Mouse (Mus musculus) thymus, adult 2 months (tissue): ENCODE measurements around the gene Gm10309. TPM values are rescaled to one million over a fixed set of nuclear protein-coding genes. Genes with fewer than 3 reads are reported as not detected.

Source experiments
- DNase-seq: peaks from one replicate; pipeline ENCODE4 v3.0.0; 2021
- H3K27ac ChIP-seq: fragments of 200-500 bp; 2 replicates; pipeline ENCODE4 v1.5.1; 2012; ENCODE audit warnings: low read length, control low read depth; ENCODE audit not compliant: control insufficient read depth, insufficient read depth
- H3K27me3 ChIP-seq: fragments of 200-500 bp; 2 replicates; pipeline ENCODE4 v1.6.1; 2012; ENCODE audit warnings: mild to moderate bottlenecking, low read length, moderate library complexity, mixed read lengths; ENCODE audit not compliant: control insufficient read depth, insufficient read depth
- H3K36me3 ChIP-seq: fragments of 200-500 bp; 2 replicates; pipeline ENCODE4 v1.6.1; 2012; ENCODE audit warnings: mild to moderate bottlenecking, low read length, moderate library complexity; ENCODE audit not compliant: control insufficient read depth, insufficient read depth
- H3K4me1 ChIP-seq: fragments of 200-500 bp; replicated peaks from 2 replicates; pipeline ENCODE4 v1.6.1; 2012; ENCODE audit warnings: low read length; ENCODE audit not compliant: control insufficient read depth, insufficient read depth
- H3K4me3 ChIP-seq: fragments of 200-500 bp; 2 replicates; pipeline ENCODE4 v1.5.1; 2012; ENCODE audit warnings: mild to moderate bottlenecking, low read length, control low read depth, moderate library complexity; ENCODE audit not compliant: control insufficient read depth, insufficient read depth
- CTCF ChIP-seq: fragments of 200-500 bp; IDR thresholded peaks from 2 replicates; pipeline ENCODE4 v1.5.1; 2012; ENCODE audit warnings: mild to moderate bottlenecking, control low read depth, low read length, moderate library complexity, borderline replicate concordance; ENCODE audit not compliant: control insufficient read depth, poor library complexity, insufficient read depth; ENCODE audit errors: extremely low read depth
- POLR2A ChIP-seq: fragments of 200-500 bp; IDR thresholded peaks from 2 replicates; pipeline ENCODE4 v1.6.1; 2012; ENCODE audit warnings: mild to moderate bottlenecking, low read length, control low read depth, moderate library complexity; ENCODE audit not compliant: control insufficient read depth, poor library complexity, insufficient read depth; ENCODE audit errors: extremely low read depth
- WGBS: fragments of 180-500 bp; shearing (Covaris S2); methylation state at CpG from one replicate; pipeline ENCODE4 v1.1.7; 2018; 5-methylcytosine and 5-hydroxymethylcytosine counted together
- polyA plus RNA-seq: library from polyadenylated mRNA; depleted of rRNA; stranded (reverse); fragments of >200 nt; gene quantifications from 2 replicates; pipeline ENCODE4 v1.2.3, GENCODE M21; 2012; rRNA removed

Gm10309 gene
- polyA plus RNA-seq, 1 experiment: not detected

DNA sequence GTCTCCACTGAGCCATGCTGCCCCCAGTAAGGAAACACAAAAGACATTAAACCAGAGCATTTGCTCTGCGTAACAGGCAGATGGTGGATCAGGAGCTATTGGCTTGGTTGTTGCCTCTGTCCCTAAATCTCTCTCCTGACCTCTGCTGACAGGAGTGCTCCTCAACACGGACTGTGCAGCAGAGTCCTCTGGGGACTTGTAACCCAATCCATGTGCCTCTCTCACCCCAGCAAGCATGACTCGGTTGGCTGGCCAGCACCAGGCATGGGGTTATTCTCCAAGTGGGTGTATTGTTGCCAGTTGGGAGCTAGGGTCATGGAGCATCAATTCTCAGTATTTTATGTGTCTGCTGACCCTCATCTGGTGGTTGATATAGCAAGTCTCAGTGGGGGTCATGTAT, 41.7 kb downstream of the Gm10309 start:
- H3K4me3 ChIP-seq: no peak overlapping the region
- no peak for DNase-seq
- no peaks in the 10 kb centered on the region for H3K4me1 ChIP-seq
- no peak overlapping the region for H3K27ac ChIP-seq
- 92% methylated on average over 3 of the region's 3 CpGs for WGBS
- H3K27me3 ChIP-seq: no peaks in the 10 kb centered on the region
- no peaks in the 10 kb centered on the region for H3K36me3 ChIP-seq
- TF ChIP-seq CTCF (no peak), POLR2A (no peak)

DNA sequence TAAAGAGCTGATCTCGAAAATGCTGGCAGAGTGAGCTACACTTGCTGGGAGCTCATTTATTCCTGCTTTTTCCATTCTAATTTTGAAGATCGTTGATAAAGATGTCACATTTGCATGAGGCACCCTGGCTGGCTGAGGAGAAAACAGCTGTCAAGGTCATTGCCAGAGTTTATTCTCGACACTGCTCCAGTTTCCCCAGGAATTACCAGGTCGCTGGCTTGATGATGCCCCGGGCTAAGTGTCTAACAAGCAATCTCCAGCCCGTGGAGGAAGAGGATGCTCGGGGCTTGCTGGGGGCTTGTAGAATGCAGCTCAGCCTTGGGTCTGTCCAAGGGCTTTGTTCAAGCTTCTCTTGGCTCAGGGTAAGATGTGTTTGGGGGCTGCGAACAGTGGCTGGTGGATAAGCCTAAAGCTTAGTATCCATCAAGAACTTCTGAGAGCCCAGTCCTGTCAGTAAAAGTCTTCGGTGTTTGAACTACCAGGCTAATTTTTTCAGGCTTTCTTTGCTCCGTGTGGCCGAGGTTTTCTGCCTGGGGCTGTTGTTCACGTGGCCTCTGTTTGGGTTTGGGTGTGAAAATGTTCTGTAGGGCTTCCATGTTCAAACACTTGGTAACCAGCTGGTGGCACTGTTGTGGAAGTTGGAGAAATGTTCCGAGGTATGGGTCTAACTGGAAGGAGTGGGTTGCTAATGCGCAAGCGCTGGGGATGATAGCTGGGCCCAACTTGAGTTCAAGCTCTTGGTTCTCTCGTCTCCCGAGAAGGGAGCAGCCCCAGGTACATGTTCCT, 44.2 kb downstream of the Gm10309 start:
- H3K36me3 ChIP-seq: no peaks in the 10 kb centered on the region
- H3K4me3 ChIP-seq: no peak overlapping the region
- no peaks in the 10 kb centered on the region for H3K27me3 ChIP-seq
- WGBS: 93% methylated on average over 17 of the region's 17 CpGs
- H3K4me1 ChIP-seq: no peaks in the 10 kb centered on the region
- no peak for TF ChIP-seq POLR2A
- TF ChIP-seq CTCF: no peak
- no peak overlapping the region for H3K27ac ChIP-seq
- no peak for DNase-seq

DNA sequence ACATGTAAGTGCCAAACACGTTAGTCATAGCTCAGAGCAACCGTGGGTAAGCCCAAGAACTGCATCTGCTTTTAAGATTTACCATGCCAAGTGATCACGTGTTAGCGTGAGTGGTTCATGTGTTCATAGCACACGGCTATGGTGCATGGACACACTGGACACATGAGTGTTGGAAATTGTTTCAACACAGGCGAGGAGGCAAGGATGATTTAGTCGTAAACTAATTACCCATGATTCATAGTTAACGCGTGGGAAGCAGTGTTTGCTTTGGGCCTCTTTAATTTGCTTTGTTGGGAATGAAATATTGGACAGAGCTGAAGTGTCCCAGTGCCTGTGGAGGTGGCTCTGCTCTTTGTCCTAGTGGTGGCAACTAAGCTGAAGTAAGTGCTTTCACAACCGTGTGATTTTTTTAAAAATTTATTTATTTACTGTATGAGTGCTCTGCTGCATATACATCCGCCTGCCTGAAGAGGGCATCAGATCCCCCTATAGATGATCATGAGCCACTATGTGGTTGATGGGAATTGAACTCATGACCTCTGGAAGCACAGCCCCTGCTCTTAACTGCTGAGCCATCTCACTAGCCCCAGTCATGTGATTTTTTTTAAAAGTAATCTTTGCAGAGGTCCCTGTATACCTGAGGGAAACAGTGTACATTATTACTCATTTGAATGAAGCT, 46.6 kb downstream of the Gm10309 start:
- Histone ChIP-seq H3K4me3 (no peak overlapping the region), H3K36me3 (no peaks in the 10 kb centered on the region), H3K27ac (no peak overlapping the region), H3K4me1 (no peaks in the 10 kb centered on the region), H3K27me3 (no peaks in the 10 kb centered on the region)
- no peak for DNase-seq
- WGBS: 89% methylated on average over 11 of the region's 11 CpGs
- TF ChIP-seq POLR2A (no peak), CTCF (no peak)

DNA sequence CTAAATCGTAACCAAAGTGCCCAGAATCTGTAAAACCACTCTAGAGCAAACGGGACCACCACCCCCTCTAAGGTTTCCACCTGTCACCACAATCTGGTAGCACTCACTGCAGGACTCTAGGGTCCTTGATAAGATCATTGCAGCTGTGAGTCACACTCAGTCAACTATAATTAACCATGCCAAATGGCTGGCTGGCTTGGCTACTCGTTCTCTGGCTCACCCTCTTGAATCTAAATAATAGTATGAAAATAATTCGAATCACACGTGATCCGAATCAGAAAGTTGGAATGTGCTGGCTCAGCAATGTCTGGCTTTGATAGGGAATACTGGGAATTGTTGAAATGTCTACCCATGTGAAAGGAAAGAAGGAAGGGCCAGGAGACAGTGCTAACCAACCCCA, 48.5 kb downstream of the Gm10309 start:
- TF ChIP-seq CTCF: no peak
- TF ChIP-seq POLR2A: no peak
- Histone ChIP-seq H3K4me1 (no peaks in the 10 kb centered on the region), H3K4me3 (no peak overlapping the region), H3K36me3 (no peaks in the 10 kb centered on the region), H3K27ac (no peak overlapping the region), H3K27me3 (no peaks in the 10 kb centered on the region)
- WGBS: 78% methylated on average over 6 of the region's 6 CpGs
- no peak for DNase-seq

DNA sequence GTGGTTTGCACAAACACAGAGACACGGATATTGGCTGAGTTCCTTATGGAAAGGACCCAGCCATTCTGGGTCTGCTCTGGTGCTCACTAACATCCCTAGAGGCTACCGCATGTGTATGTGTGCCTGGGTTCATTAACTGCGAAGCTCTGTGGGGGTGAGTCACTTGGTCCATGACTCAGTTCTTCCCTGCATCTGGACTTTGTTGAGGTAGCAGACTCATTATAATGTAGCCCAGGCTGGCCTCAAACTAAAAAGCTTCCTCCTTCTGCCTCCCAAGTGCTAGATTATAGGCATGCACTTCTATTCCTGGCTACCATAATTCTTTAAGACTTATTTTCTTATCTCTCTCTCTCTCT, 50.7 kb downstream of the Gm10309 start:
- Histone ChIP-seq H3K27ac (no peak overlapping the region), H3K4me1 (no peaks in the 10 kb centered on the region), H3K4me3 (no peak overlapping the region), H3K36me3 (no peaks in the 10 kb centered on the region), H3K27me3 (no peaks in the 10 kb centered on the region)
- 93% methylated on average over 3 of the region's 3 CpGs for WGBS
- no peak for TF ChIP-seq CTCF
- TF ChIP-seq POLR2A: no peak
- DNase-seq: no peak

DNA sequence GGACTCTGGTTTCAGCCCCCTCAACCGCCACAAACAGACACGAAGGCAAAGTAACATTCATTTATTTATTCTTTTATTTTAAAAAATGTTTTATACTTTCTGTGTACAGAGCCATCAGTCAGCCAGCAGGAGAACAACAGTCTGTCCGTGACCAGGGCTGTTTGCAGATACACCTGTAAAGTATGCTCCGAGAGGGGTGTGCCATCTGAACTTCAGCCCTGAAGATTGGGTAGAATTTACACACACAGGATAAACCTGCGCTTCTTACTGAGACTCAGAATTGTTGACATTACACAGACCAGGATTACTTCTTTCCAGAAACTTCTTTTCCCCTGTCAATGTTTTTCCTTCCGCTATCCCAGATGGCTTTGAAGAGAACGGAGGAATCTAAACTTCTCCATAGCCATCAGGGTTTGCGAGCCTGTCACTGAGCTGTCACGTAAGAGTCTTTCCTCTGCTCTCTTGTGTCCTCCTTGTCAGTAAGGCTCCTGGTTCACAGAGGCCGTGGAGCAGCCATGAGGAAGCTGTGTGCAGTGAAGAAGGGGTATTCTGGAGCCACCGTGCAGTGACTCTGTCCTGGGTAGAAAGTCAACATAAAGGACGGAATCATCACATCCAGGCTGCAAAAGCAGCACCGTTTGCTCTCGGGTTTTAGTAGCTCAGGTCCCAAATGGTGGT, 51.2 kb downstream of the Gm10309 start:
- no peak for DNase-seq
- WGBS: 96% methylated on average over 14 of the region's 14 CpGs
- TF ChIP-seq CTCF (no peak), POLR2A (no peak)

DNA sequence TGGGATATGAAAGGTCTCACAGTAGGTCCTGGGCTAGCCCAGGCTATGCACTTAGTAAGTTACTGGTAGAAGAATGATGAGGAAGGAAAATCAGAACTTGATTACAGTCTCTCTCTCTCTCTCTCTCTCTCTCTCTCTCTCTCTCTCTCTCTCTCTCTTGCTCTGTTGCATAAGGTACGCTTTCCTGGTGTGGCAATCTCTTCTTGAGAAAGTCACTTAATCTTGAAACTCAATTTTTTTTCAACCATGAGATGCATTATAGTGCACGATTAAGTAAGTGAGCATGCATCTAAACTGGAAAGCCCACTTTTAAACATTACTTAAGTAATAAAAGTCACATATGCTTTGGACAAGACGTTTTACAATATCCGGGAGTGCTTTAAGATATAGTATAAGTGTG, 52.1 kb downstream of the Gm10309 start:
- Histone ChIP-seq H3K36me3 (no peaks in the 10 kb centered on the region), H3K4me3 (no peak overlapping the region), H3K4me1 (no peaks in the 10 kb centered on the region), H3K27me3 (no peaks in the 10 kb centered on the region), H3K27ac (no peak overlapping the region)
- no peak for DNase-seq
- 91% methylated on average over 4 of the region's 4 CpGs for WGBS
- TF ChIP-seq POLR2A (no peak), CTCF (no peak)

More for the DNA sequence above, 51.2 kb downstream of the Gm10309 start:
- H3K4me3 ChIP-seq: no peak overlapping the region
- no peaks in the 10 kb centered on the region for H3K36me3 ChIP-seq
- H3K27me3 ChIP-seq: no peaks in the 10 kb centered on the region
- no peak overlapping the region for H3K27ac ChIP-seq
- no peaks in the 10 kb centered on the region for H3K4me1 ChIP-seq

Other genes with a start within 250 kb of the Gm10309 start
- 16.6 and 18.9 TPM in 2 replicates for gene Epas1, start 248.5 kb upstream of the Gm10309 start, polyA plus RNA-seq